Mouse (Mus musculus) forebrain, embryonic 13.5 days (tissue): ENCODE data around the gene Tti1. TPM values are rescaled to one million over a fixed set of nuclear protein-coding genes. Genes with fewer than 3 reads are reported as not detected.

Experiments used
- ATAC-seq: fragments of 200-750 bp; cut with Nextera tagmentation; 2 replicates; pipeline ENCODE4 v1.8.0; 2017
- H3K27ac ChIP-seq: fragments of 300-500 bp; sonication (generic); 2 replicates; pipeline ENCODE4 v1.5.1; 2015; ENCODE audit warnings: inconsistent platforms, mild to moderate bottlenecking, moderate library complexity
- H3K27me3 ChIP-seq: fragments of 300-500 bp; sonication (generic); 2 replicates; pipeline ENCODE4 v1.6.1; 2015; ENCODE audit warnings: mild to moderate bottlenecking, inconsistent platforms
- H3K36me3 ChIP-seq: fragments of 300-500 bp; sonication (generic); 2 replicates; pipeline ENCODE4 v1.6.1; 2015; ENCODE audit warnings: mild to moderate bottlenecking, inconsistent platforms; ENCODE audit not compliant: poor library complexity, severe bottlenecking
- H3K4me1 ChIP-seq: fragments of 300-500 bp; sonication (generic); 2 replicates; pipeline ENCODE4 v1.6.1; 2015; ENCODE audit warnings: inconsistent platforms
- H3K4me2 ChIP-seq: fragments of 300-500 bp; sonication (generic); 2 replicates; pipeline ENCODE4 v1.6.1; 2015; ENCODE audit warnings: inconsistent platforms, mild to moderate bottlenecking, moderate library complexity
- H3K4me3 ChIP-seq: fragments of 300-500 bp; sonication (generic); 2 replicates; pipeline ENCODE4 v1.5.1; 2015; ENCODE audit warnings: mild to moderate bottlenecking, inconsistent platforms
- H3K9ac ChIP-seq: fragments of 300-500 bp; sonication (generic); 2 replicates; pipeline ENCODE4 v1.6.1; 2015; ENCODE audit warnings: mild to moderate bottlenecking, inconsistent platforms
- H3K9me3 ChIP-seq: fragments of 300-500 bp; sonication (generic); replicated peaks from 2 replicates; pipeline ENCODE4 v1.6.1; 2016; ENCODE audit warnings: inconsistent platforms
- WGBS: fragments of 180-500 bp; shearing (Covaris S2); methylation state at CpG from one replicate; pipeline ENCODE4 v1.1.7; 2015; 5-methylcytosine and 5-hydroxymethylcytosine counted together
- polyA plus RNA-seq: library from polyadenylated mRNA; unstranded; fragments of >200 nt; fragmentation: Nextera tagmentation; extraction: Ambion mirVana; gene quantifications from 2 replicates; pipeline ENCODE4 v1.2.1, GENCODE M21; 2015

The Tti1 gene
- polyA plus RNA-seq, 1 experiment from 2014 or later, result 21.0 TPM

DNA sequence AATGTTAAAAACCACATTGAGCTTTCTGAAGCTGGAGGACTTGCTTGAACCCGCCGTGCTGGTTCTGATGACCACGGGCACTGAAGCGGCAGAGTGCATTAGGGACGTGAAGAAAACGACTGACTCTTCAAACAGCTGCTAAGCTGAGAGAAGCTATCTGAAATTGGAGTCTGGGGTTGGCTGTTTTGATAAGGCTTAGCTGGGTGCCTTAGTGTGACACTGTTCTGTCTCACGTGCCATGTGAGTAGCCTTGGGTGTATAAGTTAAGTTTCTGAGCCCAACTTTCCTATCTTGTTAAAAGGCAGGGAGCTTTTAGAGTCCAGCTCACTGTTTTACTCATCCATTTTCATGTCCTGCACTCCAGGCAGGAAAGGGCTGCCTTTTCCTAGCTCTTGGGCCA lies 8.7 kb upstream of the Tti1 start:
- no peak overlapping the region for H3K9ac ChIP-seq
- H3K27ac ChIP-seq, result no peak overlapping the region
- no peak for ATAC-seq
- 94% methylated on average over 7 of the region's 7 CpGs for WGBS
- H3K27me3 ChIP-seq, result no peaks in the 10 kb centered on the region
- H3K36me3 ChIP-seq, result peaks cover 25% of the 10 kb centered on the region
- H3K9me3 ChIP-seq, result no peaks in the 10 kb centered on the region
- H3K4me2 ChIP-seq, result no peak overlapping the region
- H3K4me3 ChIP-seq, result no peak overlapping the region
- peaks cover 11% of the 10 kb centered on the region; the same call in 1 of the 2 replicates for H3K4me1 ChIP-seq

- no peak overlapping the region for H3K4me3 ChIP-seq
- peaks cover 15% of the 10 kb centered on the region for H3K4me1 ChIP-seq
- no peak overlapping the region for H3K9ac ChIP-seq
- no peak overlapping the region for H3K27ac ChIP-seq
- H3K4me2 ChIP-seq, result no peak overlapping the region
- 89% methylated on average over 6 of the region's 6 CpGs for WGBS
- no peaks in the 10 kb centered on the region for H3K27me3 ChIP-seq
- ATAC-seq, result no peak
- H3K36me3 ChIP-seq, result peaks cover 21% of the 10 kb centered on the region
- no peaks in the 10 kb centered on the region for H3K9me3 ChIP-seq
These were observed 8.2 kb upstream of the Tti1 start for GRCm38 (mm10) chr2:158036408-158036807.

DNA sequence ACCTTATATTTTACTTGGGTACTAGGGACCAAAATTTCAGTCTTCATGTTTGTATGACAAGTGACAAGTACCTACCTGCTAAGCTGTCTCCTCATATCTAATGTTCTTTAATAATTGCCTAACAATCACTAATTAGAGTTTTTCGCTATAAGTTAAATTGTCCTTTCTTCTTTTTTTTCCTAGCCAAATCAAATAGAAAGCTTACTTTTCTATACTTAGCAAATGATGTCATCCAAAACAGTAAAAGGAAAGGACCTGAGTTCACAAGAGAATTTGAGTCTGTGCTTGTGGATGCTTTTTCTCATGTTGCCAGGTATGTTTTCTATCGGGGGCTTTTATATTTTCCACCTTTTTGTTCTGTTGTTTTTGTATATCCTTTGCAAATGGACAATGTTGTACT lies 7.6 kb upstream of the Tti1 start:
- no peak overlapping the region for H3K4me2 ChIP-seq
- peaks cover 15% of the 10 kb centered on the region for H3K36me3 ChIP-seq
- 85% methylated on average over 2 of the region's 2 CpGs for WGBS
- ATAC-seq, result no peak
- no peak overlapping the region for H3K4me3 ChIP-seq
- H3K27ac ChIP-seq, result no peak overlapping the region
- peaks cover 21% of the 10 kb centered on the region for H3K4me1 ChIP-seq
- H3K9ac ChIP-seq, result no peak overlapping the region
- H3K27me3 ChIP-seq, result no peaks in the 10 kb centered on the region
- no peaks in the 10 kb centered on the region for H3K9me3 ChIP-seq

GRCm38 (mm10) chr2:158030007-158030406 lies 1.8 kb upstream of the Tti1 start:
- Histone ChIP-seq H3K27ac (no peak overlapping the region), H3K9ac (peak overlapping the region; percentile 95), H3K36me3 (no peaks in the 10 kb centered on the region), H3K4me2 (peak overlapping the region; percentile 82), H3K4me1 (peaks cover 43% of the 10 kb centered on the region), H3K27me3 (no peaks in the 10 kb centered on the region), H3K4me3 (peak overlapping the region; percentile 97), H3K9me3 (no peaks in the 10 kb centered on the region)
- ATAC-seq, result no peak
- WGBS, result 85% methylated on average over 7 of the region's 7 CpGs

DNA sequence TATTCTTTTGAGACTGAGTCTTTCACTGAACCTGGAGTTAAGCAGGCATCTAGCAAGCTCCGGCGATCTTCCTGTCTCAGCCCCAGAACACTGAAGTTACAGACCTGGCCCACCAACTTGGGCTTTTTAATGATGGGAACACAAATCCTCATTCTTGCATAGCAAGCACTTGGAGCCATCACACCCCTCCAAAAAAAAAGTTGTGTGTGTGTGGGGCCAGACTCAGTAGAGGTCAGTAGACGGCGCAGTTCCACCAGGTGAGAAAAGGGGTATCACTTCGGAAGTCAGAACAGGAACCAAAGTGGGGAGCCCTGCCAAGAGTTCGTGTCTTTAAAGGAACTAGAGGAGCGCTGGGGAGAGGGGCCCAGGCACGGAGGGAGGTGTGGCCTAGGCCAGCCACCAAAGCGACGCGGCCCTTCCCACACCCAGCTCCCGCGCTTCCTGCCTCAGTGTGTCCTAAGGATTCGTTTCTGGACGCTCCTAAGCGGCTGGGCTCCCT lies 329 bp downstream of the Tti1 start:
- peaks cover 43% of the 10 kb centered on the region for H3K4me1 ChIP-seq
- H3K4me2 ChIP-seq, result peak overlapping the region; percentile 82
- ATAC-seq, result no peak
- H3K4me3 ChIP-seq, result peak overlapping the region; percentile 97
- H3K9ac ChIP-seq, result peak overlapping the region; percentile 95
- no peaks in the 10 kb centered on the region for H3K27me3 ChIP-seq
- H3K27ac ChIP-seq, result peak overlapping the region; percentile 89
- WGBS, result 1% methylated on average over 11 of the region's 16 CpGs
- no peaks in the 10 kb centered on the region; the same call in 1 of the 2 replicates for H3K36me3 ChIP-seq
- no peaks in the 10 kb centered on the region for H3K9me3 ChIP-seq

- 88% methylated on average over 4 of the region's 4 CpGs for WGBS
- Histone ChIP-seq H3K9me3 (no peaks in the 10 kb centered on the region), H3K9ac (no peak overlapping the region), H3K27me3 (no peaks in the 10 kb centered on the region), H3K4me1 (no peaks in the 10 kb centered on the region), H3K4me3 (no peak overlapping the region), H3K36me3 (no peaks in the 10 kb centered on the region), H3K27ac (no peak overlapping the region), H3K4me2 (no peak overlapping the region)
- ATAC-seq, result no peak
These were observed 10.9 kb downstream of the Tti1 start for GRCm38 (mm10) chr2:158017330-158017729.

GRCm38 (mm10) chr2:158012608-158013007 lies 15.6 kb downstream of the Tti1 start:
- 92% methylated on average over 3 of the region's 3 CpGs for WGBS

GRCm38 (mm10) chr2:158009373-158009772 lies 18.9 kb downstream of the Tti1 start:
- H3K4me2 ChIP-seq, result no peak overlapping the region
- H3K4me1 ChIP-seq, result no peaks in the 10 kb centered on the region
- no peak overlapping the region for H3K27ac ChIP-seq
- no peak overlapping the region for H3K4me3 ChIP-seq
- peaks cover 44% of the 10 kb centered on the region for H3K36me3 ChIP-seq
- H3K9me3 ChIP-seq, result no peaks in the 10 kb centered on the region
- no peaks in the 10 kb centered on the region for H3K27me3 ChIP-seq
- 93% methylated on average over 7 of the region's 7 CpGs for WGBS
- H3K9ac ChIP-seq, result no peak overlapping the region
- no peak for ATAC-seq

More at GRCm38 (mm10) chr2:158012608-158013007, 15.6 kb downstream of the Tti1 start:
- H3K36me3 ChIP-seq, result peaks cover 20% of the 10 kb centered on the region; the same call in 1 of the 2 replicates
- H3K27ac ChIP-seq, result no peak overlapping the region
- H3K4me1 ChIP-seq, result no peaks in the 10 kb centered on the region
- H3K4me2 ChIP-seq, result no peak overlapping the region
- no peak for ATAC-seq
- H3K27me3 ChIP-seq, result no peaks in the 10 kb centered on the region
- no peak overlapping the region for H3K4me3 ChIP-seq
- no peaks in the 10 kb centered on the region for H3K9me3 ChIP-seq
- H3K9ac ChIP-seq, result no peak overlapping the region

- Histone ChIP-seq H3K9me3 (no peaks in the 10 kb centered on the region), H3K27me3 (no peaks in the 10 kb centered on the region), H3K9ac (no peak overlapping the region), H3K4me2 (no peak overlapping the region), H3K4me1 (no peaks in the 10 kb centered on the region), H3K36me3 (peaks cover 44% of the 10 kb centered on the region), H3K4me3 (no peak overlapping the region), H3K27ac (no peak overlapping the region)
- no peak for ATAC-seq
- 93% methylated on average over 4 of the region's 4 CpGs for WGBS
These were observed 22.6 kb downstream of the Tti1 start for GRCm38 (mm10) chr2:158005641-158006040.

GRCm38 (mm10) chr2:158004620-158005019 lies 23.6 kb downstream of the Tti1 start:
- no peaks in the 10 kb centered on the region for H3K4me1 ChIP-seq
- ATAC-seq, result no peak
- WGBS, result 90% methylated on average over 6 of the region's 6 CpGs

DNA sequence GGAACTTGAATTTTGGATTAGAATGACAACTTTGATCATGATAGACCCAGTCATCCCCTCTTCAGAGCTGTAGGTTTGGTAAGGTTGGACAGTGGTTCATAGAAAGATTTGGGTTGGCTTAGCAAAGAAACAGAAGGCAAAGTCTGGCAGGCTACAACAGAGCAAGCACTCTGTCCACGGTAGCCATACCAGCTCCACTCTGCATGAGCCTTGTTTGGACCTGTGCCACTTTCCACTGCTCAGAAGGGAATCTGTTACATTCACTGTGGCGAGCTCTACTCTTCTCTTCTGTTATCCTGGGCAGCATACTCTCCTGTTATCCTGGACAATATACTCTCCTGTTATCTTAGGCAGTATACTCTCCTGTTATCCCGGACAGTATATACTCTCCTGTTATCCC lies 29.4 kb downstream of the Tti1 start:
- no peaks in the 10 kb centered on the region for H3K27me3 ChIP-seq
- H3K36me3 ChIP-seq, result peaks cover 35% of the 10 kb centered on the region
- H3K4me3 ChIP-seq, result no peak overlapping the region
- no peaks in the 10 kb centered on the region for H3K4me1 ChIP-seq
- no peak overlapping the region for H3K4me2 ChIP-seq
- WGBS, result 80% methylated on average over 3 of the region's 3 CpGs
- H3K9ac ChIP-seq, result no peak overlapping the region
- no peaks in the 10 kb centered on the region for H3K9me3 ChIP-seq
- H3K27ac ChIP-seq, result no peak overlapping the region
- ATAC-seq, result no peak

More at GRCm38 (mm10) chr2:158004620-158005019, 23.6 kb downstream of the Tti1 start:
- no peaks in the 10 kb centered on the region for H3K27me3 ChIP-seq
- H3K4me2 ChIP-seq, result no peak overlapping the region
- H3K9me3 ChIP-seq, result no peaks in the 10 kb centered on the region
- no peak overlapping the region for H3K9ac ChIP-seq
- no peak overlapping the region for H3K4me3 ChIP-seq
- H3K36me3 ChIP-seq, result peaks cover 44% of the 10 kb centered on the region
- H3K27ac ChIP-seq, result no peak overlapping the region

DNA sequence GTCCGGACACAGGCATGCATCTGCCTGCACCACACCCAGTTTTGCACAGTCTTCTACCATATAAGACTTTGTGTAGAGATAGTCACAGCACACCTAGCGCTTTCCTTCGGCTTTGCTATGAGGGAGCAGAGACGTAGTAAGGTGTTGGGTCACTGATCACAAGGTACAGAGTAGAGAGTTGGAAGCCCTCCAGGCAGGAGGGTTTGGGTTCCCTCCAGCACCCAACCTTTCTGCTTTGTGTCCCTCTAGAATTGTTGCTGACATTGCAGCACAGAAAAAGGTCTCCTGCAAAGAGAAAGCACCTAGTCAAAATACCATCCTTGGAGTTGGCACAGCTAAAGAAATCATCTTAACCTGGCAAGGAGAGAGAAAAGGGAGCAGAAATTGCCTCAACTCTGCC lies 35.7 kb downstream of the Tti1 start:
- no peak for ATAC-seq
- Histone ChIP-seq H3K4me1 (0 out of 2 replicates have a peak, but pooled peaks cover 4% of the 10 kb centered on the region), H3K9ac (no peak overlapping the region), H3K4me3 (no peak overlapping the region), H3K27me3 (no peaks in the 10 kb centered on the region), H3K9me3 (no peaks in the 10 kb centered on the region), H3K27ac (no peak overlapping the region), H3K4me2 (no peak overlapping the region), H3K36me3 (peaks cover 56% of the 10 kb centered on the region)
- WGBS, result 95% methylated on average over 4 of the region's 4 CpGs

GRCm38 (mm10) chr2:157991026-157991425 lies 37.2 kb downstream of the Tti1 start:
- H3K27me3 ChIP-seq, result no peaks in the 10 kb centered on the region
- no peak overlapping the region for H3K4me3 ChIP-seq
- no peak for ATAC-seq
- no peak overlapping the region for H3K27ac ChIP-seq
- WGBS, result 81% methylated on average over 6 of the region's 6 CpGs
- no peak overlapping the region for H3K4me2 ChIP-seq
- no peak overlapping the region for H3K9ac ChIP-seq
- no peaks in the 10 kb centered on the region for H3K9me3 ChIP-seq
- H3K36me3 ChIP-seq, result peaks cover 49% of the 10 kb centered on the region
- H3K4me1 ChIP-seq, result 0 out of 2 replicates have a peak, but pooled peaks cover 4% of the 10 kb centered on the region
